Mouse (Mus musculus) splenic B cell, adult 2 months (primary cell): ENCODE data around the gene Farp1.

ENCODE experiments used
- DNase-seq: peaks from one replicate; pipeline ENCODE4 v3.0.0-alpha.2; 2011; ENCODE audit warnings: low read depth, low spot score
- H3K27me3 ChIP-seq: 2 replicates; pipeline ENCODE4 v1.6.1; 2012; ENCODE audit warnings: mild to moderate bottlenecking, low read length, moderate library complexity, mixed read lengths; ENCODE audit not compliant: control insufficient read depth, poor library complexity, insufficient read depth, severe bottlenecking
- H3K36me3 ChIP-seq: 2 replicates; pipeline ENCODE4 v1.6.1; 2012; ENCODE audit warnings: mild to moderate bottlenecking, low read length, moderate library complexity, mixed read lengths; ENCODE audit not compliant: control insufficient read depth, poor library complexity, insufficient read depth, severe bottlenecking

The Farp1 gene

DNA sequence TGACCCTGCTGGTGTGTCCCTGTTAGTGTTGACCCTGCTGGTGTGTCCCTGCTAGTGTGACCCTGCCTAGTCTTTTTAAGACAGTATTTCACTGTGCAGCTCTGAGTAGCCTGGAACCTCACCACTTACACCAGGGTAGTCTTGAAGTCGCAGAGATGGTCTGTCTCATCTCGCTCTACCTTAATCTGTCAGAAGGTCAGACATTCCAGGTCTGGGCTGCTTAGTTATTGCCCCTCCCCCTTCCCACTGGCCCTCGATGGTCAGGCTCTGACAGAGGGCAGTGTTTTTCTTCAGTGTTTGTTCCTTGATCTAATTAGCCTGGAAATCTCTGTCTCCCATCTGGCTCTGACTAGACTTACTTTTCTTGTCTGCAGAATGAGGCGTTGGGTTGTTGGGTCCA is 71.9 kb downstream of the Farp1 start:
- no peak for DNase-seq
- H3K36me3 ChIP-seq = no peaks in the 10 kb centered on the region
- no peaks in the 10 kb centered on the region for H3K27me3 ChIP-seq

DNA sequence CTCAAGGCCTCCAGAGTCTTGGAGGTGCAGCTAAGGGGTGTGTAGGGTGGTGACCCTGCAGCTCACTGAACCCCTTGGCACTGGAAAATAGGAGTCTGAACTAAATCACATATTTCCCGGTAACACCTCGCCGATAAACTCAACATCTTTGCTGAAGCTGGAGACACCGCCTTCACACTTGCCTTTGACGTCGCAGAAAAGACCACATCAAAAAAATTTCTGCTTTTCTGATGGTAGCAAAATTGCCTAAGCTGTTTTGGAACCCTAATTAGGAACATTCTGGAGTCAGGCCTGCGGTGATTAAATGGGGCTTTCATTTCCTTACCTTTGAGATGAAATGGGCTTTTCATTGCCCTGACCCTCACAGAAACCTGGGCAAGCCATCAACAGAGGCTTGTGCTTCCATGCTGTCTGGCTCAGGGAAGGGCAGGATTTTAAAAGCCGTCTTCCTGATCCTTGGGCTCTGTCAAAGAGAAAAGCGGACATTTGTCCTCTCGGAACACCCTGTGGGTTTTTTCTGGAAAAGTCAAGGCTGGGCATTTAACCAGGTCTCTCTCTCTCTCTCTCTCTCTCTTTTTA is 72.8 kb downstream of the Farp1 start:
- H3K27me3 ChIP-seq = no peaks in the 10 kb centered on the region
- DNase-seq = no peak
- H3K36me3 ChIP-seq = no peaks in the 10 kb centered on the region

DNA sequence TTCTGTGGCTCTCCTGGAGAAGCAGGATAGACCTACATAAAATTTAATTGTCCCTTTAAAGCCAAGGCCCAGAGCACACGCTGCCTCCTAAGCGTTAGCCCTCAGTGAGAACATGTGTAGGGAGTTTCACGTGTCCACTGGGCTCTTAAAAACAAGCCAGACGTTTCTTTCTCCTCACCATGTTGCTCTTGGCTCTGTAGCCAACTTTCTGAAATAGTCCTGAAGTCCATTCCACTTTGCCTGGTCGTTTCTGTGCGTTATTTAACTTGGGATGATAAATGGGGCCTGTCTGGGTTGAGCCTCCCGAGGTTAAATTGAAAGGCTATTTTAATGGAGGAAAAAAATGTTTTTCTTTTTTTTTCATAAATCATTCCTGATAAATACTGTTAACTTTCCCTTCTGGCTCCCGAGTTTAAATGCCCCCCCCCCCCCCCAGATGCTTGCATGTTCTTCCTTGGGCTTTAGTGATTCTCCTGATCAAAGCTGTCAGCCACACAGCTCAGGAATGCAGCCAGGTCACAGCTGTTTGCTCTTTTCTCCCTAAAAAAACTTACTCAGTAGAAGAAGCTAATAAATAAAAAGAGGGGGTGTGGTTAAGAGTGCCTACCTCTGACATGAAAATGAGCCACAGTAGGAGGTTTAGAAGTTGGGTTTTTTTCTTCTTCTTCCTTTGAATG is 73.6 kb downstream of the Farp1 start:
- no peak for DNase-seq
- no peaks in the 10 kb centered on the region for H3K36me3 ChIP-seq
- H3K27me3 ChIP-seq = no peaks in the 10 kb centered on the region

DNA sequence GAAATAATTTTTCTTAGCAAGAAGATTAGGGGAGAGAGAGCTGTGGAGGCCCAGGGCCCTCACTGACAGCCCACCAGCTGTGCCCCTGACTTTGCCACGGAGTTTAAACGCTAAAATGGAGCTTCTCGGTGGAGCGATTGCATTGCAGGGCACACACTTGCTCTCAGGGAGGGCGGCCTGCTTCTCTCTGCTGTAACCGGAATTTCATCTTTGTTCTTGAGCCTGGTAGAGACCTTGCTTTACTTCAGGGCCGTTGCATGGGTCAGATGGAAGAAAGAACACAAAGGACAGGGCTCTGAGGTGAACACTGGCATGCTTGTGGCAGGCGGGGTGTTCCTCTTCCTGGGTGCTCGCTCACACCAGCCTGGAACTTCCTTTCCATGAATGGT is 74.1 kb downstream of the Farp1 start:
- no peaks in the 10 kb centered on the region for H3K27me3 ChIP-seq
- H3K36me3 ChIP-seq = no peaks in the 10 kb centered on the region
- no peak for DNase-seq

DNA sequence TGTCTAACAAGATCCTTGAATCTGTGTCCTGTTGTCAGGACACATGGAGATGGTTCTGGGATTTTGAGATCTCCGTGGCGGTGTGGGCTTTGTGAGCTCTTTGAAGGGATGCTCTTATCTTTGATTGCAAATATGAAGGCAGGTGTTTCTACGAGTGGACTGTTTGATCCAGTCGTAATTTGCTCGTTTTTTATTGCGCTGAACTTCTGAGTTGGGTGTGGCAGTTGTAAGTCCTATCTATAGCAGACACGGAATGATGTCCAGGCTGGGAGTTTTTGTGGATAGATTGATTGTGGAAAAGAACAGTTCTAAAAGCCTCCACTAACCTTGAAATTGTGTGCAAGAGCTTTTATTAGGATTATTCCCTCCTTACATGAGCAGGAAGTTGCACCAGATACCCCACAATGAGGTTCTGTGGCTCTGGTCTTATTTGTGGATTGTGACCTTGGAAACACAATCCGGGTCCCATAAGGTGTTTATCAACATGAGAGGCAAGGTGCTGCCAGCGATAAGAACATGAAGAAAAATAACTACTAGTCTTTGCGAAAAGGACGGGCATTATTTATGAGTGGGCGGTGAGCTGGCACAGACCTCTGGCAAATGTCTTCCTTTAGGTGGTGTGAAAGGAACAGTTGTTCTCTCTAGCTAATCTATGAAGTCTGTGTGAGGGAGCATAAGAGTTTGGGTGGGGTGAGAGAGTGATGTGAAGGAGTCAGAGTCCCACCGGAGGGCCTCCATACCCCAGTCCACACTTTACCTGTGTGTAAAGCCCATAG is 75.7 kb downstream of the Farp1 start:
- H3K36me3 ChIP-seq = no peaks in the 10 kb centered on the region
- H3K27me3 ChIP-seq = no peaks in the 10 kb centered on the region
- DNase-seq = no peak

DNA sequence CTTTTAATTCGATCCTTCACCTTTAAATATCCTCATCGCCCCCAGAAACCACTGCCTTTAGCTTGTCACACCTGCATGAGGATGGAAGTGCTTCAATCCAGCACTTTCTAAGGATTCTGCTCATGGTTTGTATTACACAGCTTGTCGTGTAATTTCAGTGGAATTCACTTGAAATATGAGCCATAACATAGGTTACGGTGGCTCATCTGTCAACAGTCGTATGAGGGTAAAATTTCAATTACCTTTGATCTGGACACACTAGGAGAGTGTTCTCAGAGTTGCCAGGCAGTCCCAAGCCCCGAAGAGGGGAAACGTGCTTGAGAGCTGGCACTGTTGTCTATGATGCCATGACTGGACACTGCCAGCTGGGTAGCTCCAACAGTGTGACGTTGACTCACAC is 77.1 kb downstream of the Farp1 start:
- no peaks in the 10 kb centered on the region for H3K36me3 ChIP-seq
- DNase-seq = no peak
- no peaks in the 10 kb centered on the region for H3K27me3 ChIP-seq

DNA sequence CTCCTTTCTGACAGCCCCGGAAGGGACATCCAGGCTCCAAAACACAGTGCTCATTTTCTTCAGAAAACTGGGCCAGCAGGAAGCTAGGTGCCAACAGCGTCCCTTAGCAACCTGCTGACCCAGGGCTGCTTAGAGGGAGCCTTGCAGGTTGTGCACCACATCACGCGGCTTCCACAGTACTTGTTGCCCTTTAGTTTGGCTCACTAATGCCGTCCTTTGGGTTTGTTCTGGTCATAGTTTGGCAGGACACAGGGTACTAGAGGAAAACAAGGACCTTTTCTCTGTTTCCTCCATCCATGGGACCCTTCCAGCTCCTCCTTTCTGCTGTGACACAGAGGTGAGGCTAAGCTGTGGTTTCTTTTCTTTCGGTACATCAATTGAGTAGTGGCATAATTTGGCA is 78.8 kb downstream of the Farp1 start:
- no peak for DNase-seq
- no peaks in the 10 kb centered on the region for H3K27me3 ChIP-seq
- H3K36me3 ChIP-seq = no peaks in the 10 kb centered on the region

DNA sequence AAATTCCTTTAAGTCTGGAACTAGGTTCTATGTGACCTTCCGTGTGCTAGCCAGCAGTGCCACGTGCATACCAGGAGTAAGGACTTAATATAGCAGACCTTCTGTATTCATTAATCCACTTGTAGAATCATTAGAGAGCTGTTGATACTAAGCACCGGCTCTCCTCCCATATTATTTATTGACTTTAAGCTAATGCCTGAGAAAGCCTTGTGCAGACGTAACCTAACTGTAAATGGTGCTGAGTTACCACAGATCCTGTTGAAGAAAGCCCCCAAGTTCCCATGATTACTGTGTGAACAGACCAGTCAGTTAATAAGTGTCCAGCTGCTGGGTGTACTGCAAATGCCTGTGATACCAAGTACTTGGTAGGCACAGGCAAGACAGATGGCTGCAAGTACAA is 81.7 kb downstream of the Farp1 start:
- DNase-seq = no peak

DNA sequence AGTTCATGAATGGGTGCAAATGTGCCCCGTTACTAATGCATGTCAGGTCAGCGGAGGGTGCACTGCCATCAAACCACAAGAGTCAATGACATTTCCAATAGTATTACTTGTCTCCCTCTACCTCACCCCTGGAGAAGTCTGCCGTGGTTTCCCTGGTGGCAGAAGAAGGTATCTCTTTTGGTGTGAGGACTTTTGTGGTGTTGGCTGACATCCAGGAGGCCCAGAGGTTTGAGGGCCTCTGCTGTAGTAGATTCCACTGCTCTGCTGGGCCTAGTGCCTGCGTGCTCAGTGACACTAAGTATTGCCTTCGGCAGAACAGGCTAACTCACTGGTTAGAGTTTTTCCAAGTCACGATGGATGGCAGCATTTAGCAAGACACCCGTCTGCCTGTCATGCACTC is 83.9 kb downstream of the Farp1 start:
- H3K27me3 ChIP-seq = no peaks in the 10 kb centered on the region
- H3K36me3 ChIP-seq = no peaks in the 10 kb centered on the region
- DNase-seq = no peak

More for the DNA sequence above, 81.7 kb downstream of the Farp1 start:
- Histone ChIP-seq H3K36me3 (no peaks in the 10 kb centered on the region), H3K27me3 (no peaks in the 10 kb centered on the region)

DNA sequence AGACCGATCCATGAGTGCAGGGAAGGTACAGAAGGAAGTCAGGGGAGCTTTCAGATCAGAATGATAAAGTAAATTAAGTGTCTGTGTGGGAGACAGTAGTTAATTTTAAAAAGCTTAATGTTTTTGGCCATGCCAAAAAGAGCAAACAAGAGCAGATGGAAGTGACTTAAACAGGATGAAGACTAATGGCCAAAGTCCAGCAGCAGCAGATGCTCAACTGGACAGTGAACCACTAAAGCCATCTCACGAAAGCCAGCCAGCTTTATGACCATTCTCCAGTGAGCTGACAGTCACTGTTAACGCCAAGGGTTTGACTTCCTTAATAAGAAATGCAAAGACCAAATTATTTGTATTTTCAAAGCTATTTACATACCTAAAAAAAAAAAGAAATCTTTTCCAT is 86.7 kb downstream of the Farp1 start:
- Histone ChIP-seq H3K27me3 (no peaks in the 10 kb centered on the region), H3K36me3 (no peaks in the 10 kb centered on the region)
- DNase-seq = no peak

DNA sequence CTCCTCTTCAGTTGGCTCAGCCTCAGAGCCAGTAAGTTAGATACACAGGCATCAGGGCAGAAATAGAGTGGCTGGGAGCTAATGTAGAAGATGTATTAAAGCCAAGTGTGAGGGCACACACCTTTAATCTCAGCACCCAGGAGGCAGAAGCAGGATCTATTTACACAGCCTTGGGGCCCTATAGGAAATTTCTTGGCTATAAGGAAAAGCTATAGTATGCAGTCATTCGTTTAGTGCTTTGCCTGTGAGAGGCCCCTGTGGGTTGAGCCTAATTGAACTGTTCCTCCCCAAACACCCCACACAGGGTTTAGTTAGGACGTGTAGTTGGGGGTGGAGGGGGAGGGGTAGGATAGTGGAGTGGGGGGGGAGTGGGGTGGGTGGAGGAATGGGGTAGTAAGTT is 87.9 kb downstream of the Farp1 start:
- Histone ChIP-seq H3K27me3 (no peaks in the 10 kb centered on the region), H3K36me3 (no peaks in the 10 kb centered on the region)
- DNase-seq = no peak

DNA sequence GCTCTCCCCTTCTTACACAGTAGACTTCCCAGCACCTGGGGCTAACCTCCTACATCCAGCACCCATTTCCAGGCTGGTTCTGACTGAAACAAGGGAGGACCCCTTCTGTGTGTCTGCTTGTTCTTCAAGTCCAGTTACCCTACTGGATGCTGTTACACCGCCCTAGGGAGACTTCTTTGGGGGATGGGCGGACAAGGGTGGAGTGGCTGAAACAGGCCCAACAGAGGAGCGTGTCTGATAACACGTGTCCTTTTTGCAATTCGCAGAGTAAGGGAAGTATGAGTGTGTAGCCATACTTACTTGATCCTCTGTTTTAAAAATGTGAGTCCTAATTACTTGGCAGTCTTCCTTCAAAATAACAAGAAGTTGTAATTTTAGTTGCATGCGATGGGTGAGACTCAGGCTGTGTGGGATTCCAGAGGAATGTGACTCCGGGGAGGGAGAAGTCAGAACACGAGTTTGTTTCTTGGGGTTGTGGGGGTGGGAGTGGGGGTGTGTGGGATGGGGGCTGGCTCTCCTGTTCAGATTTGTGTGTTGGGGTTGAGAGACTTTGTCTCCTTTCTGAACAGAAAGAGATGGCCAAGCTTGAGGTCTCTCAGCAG is 89.5 kb downstream of the Farp1 start:
- no peak for DNase-seq
- H3K27me3 ChIP-seq = no peaks in the 10 kb centered on the region
- H3K36me3 ChIP-seq = no peaks in the 10 kb centered on the region

DNA sequence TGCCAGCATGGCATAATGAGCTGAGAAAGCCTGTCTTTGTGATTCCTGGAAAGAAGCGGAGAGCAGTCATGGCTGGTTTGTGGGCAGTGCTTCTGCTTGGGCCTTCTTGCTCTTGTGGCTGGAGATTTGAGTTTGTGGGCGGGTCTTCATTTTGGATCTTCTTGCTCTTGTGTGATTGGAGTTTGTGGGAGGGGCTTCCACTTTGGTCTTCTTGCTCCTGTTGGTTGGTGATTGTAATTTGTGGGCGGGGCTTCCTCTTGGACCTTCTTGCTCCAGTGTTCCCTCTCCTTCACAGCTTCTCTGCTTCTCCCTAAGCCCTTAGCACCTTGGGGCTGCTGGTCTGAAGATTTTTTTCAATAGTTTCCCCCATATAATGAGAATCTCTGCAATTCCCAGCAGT is 90.7 kb downstream of the Farp1 start:
- DNase-seq = no peak
- no peaks in the 10 kb centered on the region for H3K36me3 ChIP-seq
- no peaks in the 10 kb centered on the region for H3K27me3 ChIP-seq

DNA sequence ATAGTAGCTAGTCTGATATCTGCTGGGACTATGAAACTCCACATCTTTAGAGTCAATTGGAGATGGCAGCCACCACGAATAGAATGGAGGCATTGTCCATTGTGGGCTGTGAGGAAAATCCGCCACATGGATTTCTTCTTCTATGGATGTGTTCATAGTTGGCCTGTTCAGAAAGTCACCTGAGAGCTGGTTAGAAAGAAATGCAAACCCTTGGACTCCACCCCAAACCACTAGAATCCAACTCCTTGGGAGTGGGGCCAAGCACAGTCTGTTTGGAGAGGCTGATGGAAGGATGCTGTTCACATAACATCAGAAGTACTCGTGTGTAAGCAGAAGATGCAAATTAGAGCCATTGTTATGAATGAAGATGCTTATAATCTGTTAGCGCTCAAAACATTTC is 91.3 kb downstream of the Farp1 start:
- no peaks in the 10 kb centered on the region for H3K27me3 ChIP-seq
- DNase-seq = no peak

More for the DNA sequence above, 91.3 kb downstream of the Farp1 start:
- no peaks in the 10 kb centered on the region for H3K36me3 ChIP-seq
